Mouse (Mus musculus): ENCODE measurements around the gene 4930595D18Rik. TPM values are rescaled to one million over a fixed set of nuclear protein-coding genes. Genes with fewer than 3 reads are reported as not detected.

4930595D18Rik gene
- polyA plus RNA-seq, 2 experiments = 0.08 TPM; not detected in 1

DNA sequence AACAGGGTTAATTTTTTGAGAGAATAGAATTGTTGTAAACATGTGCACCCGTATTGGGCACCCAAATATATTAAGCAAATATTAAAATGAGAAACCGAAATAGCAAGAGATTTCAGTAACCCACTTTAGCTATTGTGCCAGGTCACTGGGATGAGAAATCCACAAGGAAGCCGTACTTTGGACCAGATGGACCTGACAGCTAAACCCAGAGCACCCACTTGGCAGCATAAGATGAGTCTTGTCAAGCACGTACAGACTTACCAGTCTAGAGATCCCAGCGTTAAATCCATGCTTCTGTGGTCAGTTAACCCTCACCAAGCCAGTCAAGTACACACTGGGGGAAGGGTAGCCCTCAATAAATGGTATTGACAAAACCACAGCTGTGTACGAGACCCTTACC lies 58.6 kb downstream of the 4930595D18Rik start:
- no peaks in the 10 kb centered on the region; the same call in 1 of the 2 replicates for H3K36me3 ChIP-seq (ENCODE audit: control insufficient read depth, insufficient read depth, low read length)
- H3K4me2 ChIP-seq (replicated peaks; ENCODE audit: low read depth, low read length, severe bottlenecking) = no peak overlapping the region
- ATAC-seq (ENCODE audit: low FRiP score, low read depth) = no peak
- no peaks in the 10 kb centered on the region for H3K9me3 ChIP-seq (ENCODE audit: control insufficient read depth, low read length)
- TF ChIP-seq POLR2A (IDR thresholded peaks at IDR 0.05; ENCODE audit: borderline replicate concordance, extremely low read depth, insufficient read depth, insufficient read length) = no peak
- H3K4me1 ChIP-seq (ENCODE audit: control insufficient read depth, insufficient read depth, low read length) = no peaks in the 10 kb centered on the region
- no peak overlapping the region for H3K27ac ChIP-seq (replicated peaks; ENCODE audit: low read depth, low read length)
- no peaks in the 10 kb centered on the region for H3K27me3 ChIP-seq (ENCODE audit: control insufficient read depth, insufficient read depth, low read length)
- WGBS = 72% methylated on average over 6 of the region's 6 CpGs
- H3K9ac ChIP-seq (ENCODE audit: low read depth, low read length, severe bottlenecking) = no peak overlapping the region
- H3K4me3 ChIP-seq (replicated peaks; ENCODE audit: low read length) = no peak overlapping the region
- no peak for DNase-seq (ENCODE audit: low spot score)

DNA sequence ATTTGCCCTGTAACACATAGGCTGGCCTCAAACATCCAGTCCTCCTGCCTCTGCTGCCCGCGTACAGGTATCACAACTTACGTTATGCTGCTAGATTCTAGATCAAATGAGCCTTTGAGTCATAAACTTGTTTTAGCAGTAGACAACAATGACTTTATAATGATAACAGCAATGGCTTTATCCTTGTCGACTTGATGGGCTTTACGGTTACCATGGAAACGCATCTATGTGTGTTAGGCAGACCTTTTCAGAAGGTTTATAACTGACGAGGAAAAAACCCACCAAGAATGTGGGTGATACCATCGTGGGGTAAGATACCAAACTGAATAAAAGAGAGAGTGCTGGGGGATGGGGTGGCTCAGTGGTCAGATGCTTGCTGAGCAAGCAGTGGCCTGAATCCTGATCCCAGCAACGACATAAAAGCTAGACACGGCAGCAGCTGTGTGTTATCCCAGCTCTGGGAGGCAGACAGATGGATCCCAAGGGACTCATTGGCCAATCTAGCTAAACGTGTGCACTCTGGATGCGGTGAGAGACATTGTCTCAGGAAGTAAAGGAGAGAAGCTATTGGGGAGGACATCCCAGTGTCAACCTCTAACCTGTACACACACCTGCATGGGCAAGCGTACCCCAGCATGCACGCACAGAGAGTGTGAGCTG lies 59.6 kb downstream of the 4930595D18Rik start:
- H3K9ac ChIP-seq (ENCODE audit: low read depth, low read length, severe bottlenecking) = no peak overlapping the region
- H3K4me3 ChIP-seq (replicated peaks; ENCODE audit: low read length) = no peak overlapping the region
- TF ChIP-seq POLR2A (IDR thresholded peaks at IDR 0.05; ENCODE audit: borderline replicate concordance, extremely low read depth, insufficient read depth, insufficient read length) = no peak
- no peaks in the 10 kb centered on the region for H3K9me3 ChIP-seq (ENCODE audit: control insufficient read depth, low read length)
- H3K4me1 ChIP-seq (ENCODE audit: control insufficient read depth, insufficient read depth, low read length) = no peaks in the 10 kb centered on the region
- ATAC-seq (ENCODE audit: low FRiP score, low read depth) (no peak), DNase-seq (ENCODE audit: low spot score) (no peak)
- H3K27ac ChIP-seq (replicated peaks; ENCODE audit: low read depth, low read length) = no peak overlapping the region
- 76% methylated on average over 14 of the region's 14 CpGs for WGBS
- H3K27me3 ChIP-seq (ENCODE audit: control insufficient read depth, insufficient read depth, low read length) = no peaks in the 10 kb centered on the region
- no peak overlapping the region for H3K4me2 ChIP-seq (replicated peaks; ENCODE audit: low read depth, low read length, severe bottlenecking)
- H3K36me3 ChIP-seq (ENCODE audit: control insufficient read depth, insufficient read depth, low read length) = peaks cover 8% of the 10 kb centered on the region; the same call in 1 of the 2 replicates

DNA sequence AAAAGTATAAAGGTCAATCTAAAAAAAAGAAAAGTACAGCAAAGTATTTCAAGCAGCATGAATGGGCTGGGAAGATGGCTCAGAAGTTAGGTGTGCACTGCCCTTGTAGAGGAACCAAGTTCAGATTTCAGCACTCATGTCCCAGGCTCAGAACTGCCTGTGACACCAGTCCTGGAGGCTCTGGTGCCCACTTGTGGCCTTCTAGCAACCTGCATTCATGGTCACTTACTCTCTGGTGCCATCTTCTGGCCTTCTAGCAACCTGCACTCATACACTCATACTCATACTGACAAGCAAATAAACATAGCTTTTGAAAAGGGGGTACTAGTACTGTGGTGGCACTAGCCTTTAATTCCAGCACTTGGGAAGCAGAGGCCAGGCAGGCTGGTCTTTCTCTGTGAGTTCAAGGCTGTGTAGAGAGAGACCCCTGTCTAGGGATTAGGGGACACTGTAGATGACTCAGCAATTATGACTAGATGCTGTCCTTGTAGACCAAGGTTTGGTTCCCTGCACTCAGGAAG lies 61.9 kb downstream of the 4930595D18Rik start:
- ATAC-seq (ENCODE audit: low FRiP score, low read depth) (no peak), DNase-seq (ENCODE audit: low spot score) (no peak)
- Histone ChIP-seq H3K4me2 (replicated peaks; ENCODE audit: low read depth, low read length, severe bottlenecking) (no peak overlapping the region), H3K36me3 (ENCODE audit: control insufficient read depth, insufficient read depth, low read length) (peaks cover 27% of the 10 kb centered on the region), H3K27ac (replicated peaks; ENCODE audit: low read depth, low read length) (no peak overlapping the region), H3K4me3 (replicated peaks; ENCODE audit: low read length) (no peak overlapping the region), H3K27me3 (ENCODE audit: control insufficient read depth, insufficient read depth, low read length) (no peaks in the 10 kb centered on the region), H3K9ac (ENCODE audit: low read depth, low read length, severe bottlenecking) (no peak overlapping the region), H3K9me3 (ENCODE audit: control insufficient read depth, low read length) (no peaks in the 10 kb centered on the region), H3K4me1 (ENCODE audit: control insufficient read depth, insufficient read depth, low read length) (no peaks in the 10 kb centered on the region)
- TF ChIP-seq POLR2A (IDR thresholded peaks at IDR 0.05; ENCODE audit: borderline replicate concordance, extremely low read depth, insufficient read depth, insufficient read length) = no peak

GRCm38 (mm10) chr12:111120976-111121645 lies 63.2 kb downstream of the 4930595D18Rik start:
- no peak overlapping the region for H3K4me3 ChIP-seq (replicated peaks; ENCODE audit: low read length)
- DNase-seq (ENCODE audit: low spot score) (no peak), ATAC-seq (ENCODE audit: low FRiP score, low read depth) (no peak)
- no peaks in the 10 kb centered on the region for H3K27me3 ChIP-seq (ENCODE audit: control insufficient read depth, insufficient read depth, low read length)
- H3K36me3 ChIP-seq (ENCODE audit: control insufficient read depth, insufficient read depth, low read length) = peaks cover 40% of the 10 kb centered on the region
- no peaks in the 10 kb centered on the region for H3K4me1 ChIP-seq (ENCODE audit: control insufficient read depth, insufficient read depth, low read length)
- no peaks in the 10 kb centered on the region for H3K9me3 ChIP-seq (ENCODE audit: control insufficient read depth, low read length)
- TF ChIP-seq POLR2A (IDR thresholded peaks at IDR 0.05; ENCODE audit: borderline replicate concordance, extremely low read depth, insufficient read depth, insufficient read length) = no peak
- H3K9ac ChIP-seq (ENCODE audit: low read depth, low read length, severe bottlenecking) = no peak overlapping the region
- H3K4me2 ChIP-seq (replicated peaks; ENCODE audit: low read depth, low read length, severe bottlenecking) = no peak overlapping the region
- H3K27ac ChIP-seq (replicated peaks; ENCODE audit: low read depth, low read length) = no peak overlapping the region
- WGBS = 92% methylated on average over 9 of the region's 9 CpGs

- ATAC-seq (ENCODE audit: low FRiP score, low read depth) = no peak
- H3K9ac ChIP-seq (ENCODE audit: low read depth, low read length, severe bottlenecking) = no peak overlapping the region
- no peak overlapping the region for H3K4me3 ChIP-seq (replicated peaks; ENCODE audit: low read length)
- H3K36me3 ChIP-seq (ENCODE audit: control insufficient read depth, insufficient read depth, low read length) = peaks cover 52% of the 10 kb centered on the region
- H3K27me3 ChIP-seq (ENCODE audit: control insufficient read depth, insufficient read depth, low read length) = no peaks in the 10 kb centered on the region
- H3K27ac ChIP-seq (replicated peaks; ENCODE audit: low read depth, low read length) = no peak overlapping the region
- no peaks in the 10 kb centered on the region for H3K4me1 ChIP-seq (ENCODE audit: control insufficient read depth, insufficient read depth, low read length)
- H3K9me3 ChIP-seq (ENCODE audit: control insufficient read depth, low read length) = no peaks in the 10 kb centered on the region
- no peak for DNase-seq (ENCODE audit: low spot score)
- no peak overlapping the region for H3K4me2 ChIP-seq (replicated peaks; ENCODE audit: low read depth, low read length, severe bottlenecking)
- TF ChIP-seq POLR2A (IDR thresholded peaks at IDR 0.05; ENCODE audit: borderline replicate concordance, extremely low read depth, insufficient read depth, insufficient read length) = no peak
- 92% methylated on average over 5 of the region's 5 CpGs for WGBS
Observed at GRCm38 (mm10) chr12:111119506-111120085, 64.7 kb downstream of the 4930595D18Rik start.
